Mouse (Mus musculus) stomach, postnatal 0 days (tissue): ENCODE results near the gene Olfr152.

ENCODE experiments used
- CTCF ChIP-seq: IDR thresholded peaks from 2 replicates; pipeline ENCODE4 v1.5.1; 2016; ENCODE audit warnings: antibody characterized with exemption, low read depth, mild to moderate bottlenecking, moderate library complexity
- EP300 ChIP-seq: optimal IDR thresholded peaks from 2 replicates; pipeline ENCODE3; 2016; ENCODE audit warnings: antibody characterized with exemption

DNA sequence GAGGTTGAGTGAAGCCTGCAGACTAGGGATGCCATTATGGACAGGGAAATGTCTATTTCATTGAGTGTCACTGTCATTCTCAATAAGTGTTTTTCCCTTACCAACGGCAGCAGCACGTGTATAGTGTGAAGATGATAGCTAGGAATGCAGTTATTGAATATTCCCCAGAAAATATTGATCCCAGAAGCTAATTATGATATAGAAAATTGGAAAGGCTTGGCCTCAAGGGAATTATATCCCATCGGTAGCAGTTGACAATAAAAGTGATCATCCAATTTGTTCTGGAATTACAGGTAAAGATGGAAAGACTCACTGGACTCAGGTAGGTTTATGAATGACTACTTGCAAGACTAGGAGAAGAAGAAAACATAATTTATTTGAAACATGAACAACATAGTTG lies 35.8 kb upstream of the Olfr152 start, which contains the start of gene Olfr1140:
- TF ChIP-seq EP300 = no peak
- no peak for TF ChIP-seq CTCF
